Mouse (Mus musculus) heart, postnatal 4 days (tissue): Measurements from ENCODE around the gene Itm2b. TPM values are rescaled to one million over a fixed set of nuclear protein-coding genes. Genes with fewer than 3 reads are reported as not detected.

Experiments
- DNase-seq: peaks from one replicate; pipeline ENCODE4 v3.0.0; 2021
- total RNA-seq, 2 experiments: library from RNA; stranded (reverse); gene quantifications; 2 replicates each; pipeline ENCODE4 v1.2.3; 2021

Itm2b gene
- total RNA-seq, 2 experiments from 2014 or later: 441 to 466 TPM

DNA sequence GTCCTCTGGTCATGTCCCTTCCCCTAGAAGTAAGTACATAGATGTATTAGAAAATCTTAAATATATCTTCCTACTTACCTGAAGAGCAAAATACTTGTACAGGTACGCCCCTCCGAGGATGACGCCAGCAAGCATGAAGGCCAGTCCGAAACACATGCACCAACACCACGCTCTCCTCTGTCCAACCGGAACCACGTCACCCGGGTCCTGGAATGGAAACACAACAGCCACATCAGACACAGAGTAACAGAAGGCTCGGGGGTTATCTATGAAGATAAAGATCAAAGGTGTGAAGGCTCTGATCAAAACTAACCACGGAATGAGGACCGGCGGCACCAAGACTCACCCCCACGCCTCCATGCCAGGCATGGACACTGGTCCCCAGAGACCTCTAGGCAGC is 16.9 kb downstream of the Itm2b start:
- DNase-seq: no peak

DNA sequence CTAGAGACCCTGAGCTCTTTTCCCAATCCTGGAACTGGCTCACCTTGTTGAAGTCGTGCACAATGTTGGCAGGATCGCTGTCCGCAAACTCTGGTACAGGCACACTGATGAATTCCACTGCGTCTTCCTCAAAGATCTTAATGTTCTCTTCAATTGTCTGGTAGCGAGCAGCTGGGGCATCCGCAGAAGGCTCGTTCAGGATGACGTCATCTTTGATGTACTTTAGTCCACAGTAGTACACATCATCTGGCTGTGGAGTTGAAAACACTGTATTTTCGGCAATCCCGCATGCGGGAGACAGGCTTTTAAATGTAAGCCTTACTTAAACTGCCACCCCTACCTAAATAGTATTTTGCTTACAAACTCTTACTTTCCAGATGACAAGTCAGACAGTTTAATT is 18.8 kb downstream of the Itm2b start:
- no peak for DNase-seq

DNA sequence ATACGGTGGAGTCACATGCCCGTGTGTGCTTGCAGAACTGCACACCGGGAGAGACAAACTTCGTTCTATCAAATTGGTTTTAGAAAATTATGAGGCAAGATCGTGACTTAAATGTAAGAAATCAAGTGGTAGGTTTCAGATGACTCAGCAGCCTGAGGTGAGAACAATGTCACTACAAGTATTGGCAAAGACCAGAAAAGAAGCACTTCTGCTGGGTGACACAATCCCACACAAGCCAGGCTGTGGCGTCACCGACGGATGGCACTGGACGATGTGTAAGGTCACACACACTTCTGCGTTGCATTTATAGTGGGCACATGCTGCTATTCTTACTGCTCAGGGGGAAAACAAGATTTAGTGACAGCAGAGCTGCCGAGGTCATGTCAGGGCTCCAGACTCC is 21.3 kb downstream of the Itm2b start:
- DNase-seq: no peak

DNA sequence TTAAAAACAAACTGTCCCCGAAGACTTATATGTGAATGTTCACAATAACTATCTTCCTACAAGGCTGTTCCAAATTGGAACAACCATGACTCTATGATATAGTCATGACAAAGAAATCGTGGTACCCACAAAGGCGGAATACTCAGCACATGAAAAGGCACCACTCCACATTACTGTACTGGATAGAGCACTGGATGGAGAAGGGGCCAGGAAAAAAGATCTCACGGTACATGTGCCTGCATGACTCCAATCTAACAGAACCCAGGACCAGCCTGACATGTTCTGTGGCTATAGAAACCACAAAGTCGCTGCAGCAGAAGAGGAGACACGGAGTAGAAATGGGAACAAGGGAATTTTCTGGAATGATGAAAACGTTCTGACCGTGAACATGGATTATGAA is 30.4 kb downstream of the Itm2b start:
- no peak for DNase-seq

DNA sequence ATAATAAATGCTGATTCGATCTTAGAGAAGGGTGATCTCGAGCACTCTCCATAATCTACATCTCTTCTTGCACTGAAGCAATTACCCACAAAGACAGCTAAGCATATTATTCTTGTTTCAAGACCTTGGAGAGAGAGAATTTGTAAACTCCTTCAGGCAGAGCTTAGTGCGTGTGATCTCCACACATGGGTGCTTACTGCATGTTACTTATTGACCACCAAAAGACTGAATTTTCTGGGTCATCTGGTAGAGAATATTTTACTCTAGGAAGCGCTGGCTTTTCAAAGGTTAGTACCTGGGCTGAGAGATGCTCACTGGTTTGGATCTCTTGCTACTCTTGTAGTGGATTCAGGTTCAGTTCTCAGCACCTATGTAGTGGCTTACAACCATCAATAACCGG is 34.0 kb downstream of the Itm2b start:
- DNase-seq: no peak

DNA sequence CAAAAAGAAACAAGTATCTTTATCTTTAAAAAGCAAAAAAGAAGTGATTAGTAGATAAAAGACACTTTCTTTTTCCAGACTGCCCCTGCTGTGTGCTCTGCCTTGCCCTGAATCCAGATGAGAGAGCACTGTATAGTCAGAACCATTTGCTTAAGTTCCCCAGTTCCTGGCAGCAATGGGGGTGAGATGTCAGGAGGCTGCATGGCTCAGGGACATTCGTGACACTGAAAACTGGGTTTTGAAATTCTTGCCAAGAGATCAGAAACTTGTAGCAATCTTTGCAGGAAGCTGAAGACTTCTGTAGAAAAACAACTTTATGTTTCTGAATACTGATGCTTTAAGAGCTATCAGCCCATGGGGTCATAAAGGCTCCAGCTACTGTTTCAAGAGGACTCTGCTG is 35.1 kb downstream of the Itm2b start:
- DNase-seq: no peak

DNA sequence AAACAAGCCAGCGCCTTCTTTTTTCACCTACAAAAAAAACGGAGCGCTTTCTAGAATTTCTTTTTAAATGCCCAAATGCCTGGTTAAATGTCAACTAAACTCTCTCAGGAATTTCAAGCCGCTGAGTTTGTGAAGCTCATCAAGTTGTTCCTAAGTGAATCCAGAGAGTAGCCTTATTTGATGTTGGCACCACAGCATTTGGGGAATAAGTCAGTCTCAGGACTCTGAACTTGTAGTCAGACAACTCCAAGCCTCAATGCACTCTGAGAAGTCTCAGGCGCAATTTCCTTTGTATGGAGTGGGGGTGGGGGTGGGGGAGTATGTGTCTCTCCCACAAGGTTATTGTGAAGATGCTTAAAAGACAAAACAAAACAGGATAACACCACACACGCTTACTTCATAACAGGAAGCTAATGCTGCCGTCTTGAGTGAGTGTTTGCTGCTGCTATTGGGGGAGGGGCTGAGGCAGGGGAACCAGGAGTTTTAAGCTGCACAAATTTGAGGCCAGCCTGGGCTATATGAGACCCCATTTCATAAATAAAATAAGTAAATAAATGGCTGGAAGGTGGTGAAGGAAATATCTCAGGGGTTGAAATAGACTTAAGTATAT is 35.9 kb downstream of the Itm2b start:
- DNase-seq: no peak

DNA sequence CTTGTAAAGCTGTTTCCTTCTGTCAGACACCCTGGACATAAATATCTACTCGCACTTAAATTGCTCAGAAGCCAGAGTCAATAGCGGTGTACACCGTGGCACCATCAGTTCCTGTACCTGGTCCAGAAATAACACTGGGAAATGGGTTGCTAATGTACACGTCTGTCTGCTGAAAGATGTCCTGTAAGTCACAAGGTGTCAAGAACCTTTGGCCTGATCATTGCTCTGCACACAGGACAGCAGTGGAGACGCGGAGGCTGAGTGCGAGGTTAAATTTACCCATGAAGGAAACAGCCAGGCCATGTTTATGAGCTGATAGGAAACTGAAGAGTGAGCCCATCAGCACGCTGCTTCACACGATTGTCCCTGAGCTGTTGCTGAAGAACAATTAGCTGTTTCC is 37.8 kb downstream of the Itm2b start:
- DNase-seq: peak; percentile 20

DNA sequence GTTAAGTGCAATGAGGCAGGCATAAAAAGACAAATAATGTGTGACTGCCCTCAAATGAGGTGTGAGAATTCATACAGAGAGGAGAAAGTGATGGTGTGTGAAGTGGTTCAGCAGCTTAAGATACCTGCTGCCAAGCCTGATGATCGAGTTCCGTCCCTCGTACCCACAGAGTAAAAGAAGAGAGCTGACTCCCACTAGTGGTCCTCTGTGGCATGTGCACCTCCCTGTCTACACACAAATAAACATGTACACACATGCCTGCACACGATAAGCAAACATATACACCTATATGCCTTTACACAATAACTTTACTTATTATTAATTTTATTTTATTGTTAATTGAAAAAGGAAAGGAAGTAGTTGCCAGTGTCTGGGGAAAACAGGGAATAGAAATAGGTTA is 39.5 kb downstream of the Itm2b start:
- DNase-seq: no peak

DNA sequence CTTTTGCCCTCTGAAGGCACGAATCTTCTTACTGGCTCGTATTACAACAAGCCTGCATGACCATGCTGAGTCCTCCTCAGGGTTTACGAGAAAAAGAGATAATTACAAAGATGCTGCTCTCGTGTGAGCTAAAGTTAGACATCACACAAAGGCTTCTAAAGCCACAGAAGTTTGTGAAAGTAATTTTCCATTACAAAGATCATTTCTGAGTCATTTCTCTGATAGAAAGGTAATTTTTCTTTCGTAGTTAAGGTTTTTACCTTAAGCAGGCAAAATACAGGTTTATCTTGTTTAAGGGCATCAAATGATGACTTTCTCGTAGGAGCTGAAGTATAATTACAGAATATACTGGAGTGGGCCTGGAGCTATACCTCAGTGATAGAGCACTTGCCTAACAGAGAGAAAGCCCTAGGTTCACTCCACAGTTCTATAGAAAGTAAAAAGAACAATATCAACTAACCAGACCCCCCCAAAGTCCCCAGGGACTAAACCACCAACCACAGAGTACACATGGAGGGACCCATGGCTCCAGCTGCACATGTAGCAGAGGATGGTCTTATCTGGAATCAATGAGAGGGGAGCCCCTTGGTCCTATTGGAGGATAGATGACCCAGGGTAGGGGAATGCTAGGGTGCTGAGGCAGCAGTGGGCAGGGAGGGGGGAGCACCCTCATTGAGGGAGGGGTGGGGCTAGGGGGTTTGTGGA is 44.9 kb downstream of the Itm2b start:
- DNase-seq: no peak

DNA sequence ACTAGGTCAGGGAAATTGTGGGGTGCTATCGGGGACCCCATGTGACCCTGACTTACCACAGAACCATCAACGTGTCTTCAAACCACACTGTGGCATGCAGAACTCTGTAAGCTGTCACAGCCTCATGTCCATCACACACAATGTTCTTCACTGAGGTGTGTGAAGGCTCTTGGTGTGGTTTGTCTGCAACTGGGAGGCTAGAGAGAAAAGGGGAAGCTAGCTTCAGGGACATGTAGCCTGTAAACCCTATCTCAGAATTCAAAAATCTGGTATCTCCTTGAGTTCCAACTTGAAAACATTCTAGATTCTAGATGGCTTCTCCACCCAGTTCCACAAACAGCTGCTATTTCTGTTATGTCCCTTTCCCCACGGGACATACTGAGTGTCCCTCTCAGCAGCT is 45.5 kb downstream of the Itm2b start:
- no peak for DNase-seq

DNA sequence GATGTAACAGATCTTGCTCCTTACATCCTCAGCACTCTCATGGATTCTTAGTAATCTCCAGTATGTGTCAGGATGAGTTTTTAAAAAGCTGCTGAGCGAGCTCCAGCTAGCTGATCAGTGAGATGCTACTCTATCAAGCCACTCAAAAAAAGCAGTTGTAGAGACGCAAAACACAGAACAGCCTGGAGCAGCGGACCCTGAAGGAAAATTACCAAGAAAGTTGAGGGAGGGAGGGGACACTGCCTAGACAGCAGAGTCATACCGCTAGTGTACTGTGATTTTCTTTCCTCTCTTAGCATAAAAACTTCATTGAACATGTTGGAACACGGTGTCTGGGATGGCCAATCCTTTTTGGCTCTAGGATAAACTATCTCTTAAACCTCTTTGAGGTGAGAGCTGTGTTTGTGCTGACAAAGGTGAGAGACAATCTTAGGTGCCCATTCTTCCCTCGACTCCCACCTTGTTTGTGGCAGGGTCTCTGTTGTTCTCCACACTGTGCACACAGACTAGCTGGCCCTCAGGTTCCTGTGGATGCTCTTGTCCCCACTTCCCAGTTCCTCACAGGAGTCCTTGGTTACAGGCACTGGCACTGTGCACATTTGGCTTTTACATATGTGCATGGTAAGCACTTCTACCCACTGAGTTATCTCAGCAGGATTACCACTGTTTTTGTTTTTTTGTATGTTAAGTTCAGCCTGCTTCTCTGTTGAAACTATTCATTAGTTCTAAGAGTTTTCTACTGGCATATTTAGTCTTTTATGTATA is 48.6 kb downstream of the Itm2b start:
- no peak for DNase-seq

DNA sequence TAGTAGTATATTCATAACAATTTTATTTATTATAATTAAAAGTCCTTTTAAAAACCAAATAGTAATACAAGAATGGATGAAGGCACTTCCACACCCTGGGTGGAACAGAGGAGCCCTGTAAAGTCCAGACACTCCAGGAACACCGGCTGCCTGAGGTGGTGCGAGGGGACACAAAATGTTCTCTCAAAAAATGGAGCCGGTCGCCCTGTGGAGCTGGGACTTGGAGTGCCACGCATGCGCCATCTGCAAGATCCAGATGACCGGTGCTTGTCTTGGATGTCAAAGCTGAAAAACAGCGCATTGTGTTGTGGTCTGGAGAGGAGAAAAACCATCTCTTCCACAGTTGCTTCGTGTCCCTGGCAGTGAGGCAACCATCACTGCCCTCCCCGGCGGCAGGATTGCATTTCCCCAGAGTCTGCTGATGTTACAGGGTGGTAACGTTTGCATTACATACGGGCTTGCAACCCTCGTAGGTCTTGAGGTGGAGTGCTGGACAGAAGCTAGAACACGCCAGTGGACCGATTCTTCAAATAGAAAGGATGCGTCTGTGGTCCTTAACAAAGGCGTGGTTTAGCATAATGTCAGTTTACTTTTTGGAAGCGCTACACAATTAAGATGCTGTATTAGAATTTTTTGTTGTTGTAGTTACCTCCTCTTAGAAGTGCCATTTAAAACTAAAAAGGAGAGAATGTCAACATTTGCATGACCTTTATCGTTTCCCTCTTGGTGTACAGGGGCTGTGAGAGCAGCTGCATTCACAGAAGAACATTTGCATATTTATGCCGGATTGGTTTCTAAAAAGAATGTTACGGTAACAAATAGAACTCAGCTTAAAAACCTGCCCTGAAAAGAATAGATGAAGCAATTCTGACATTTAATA is 49.9 kb downstream of the Itm2b start:
- DNase-seq: no peak

DNA sequence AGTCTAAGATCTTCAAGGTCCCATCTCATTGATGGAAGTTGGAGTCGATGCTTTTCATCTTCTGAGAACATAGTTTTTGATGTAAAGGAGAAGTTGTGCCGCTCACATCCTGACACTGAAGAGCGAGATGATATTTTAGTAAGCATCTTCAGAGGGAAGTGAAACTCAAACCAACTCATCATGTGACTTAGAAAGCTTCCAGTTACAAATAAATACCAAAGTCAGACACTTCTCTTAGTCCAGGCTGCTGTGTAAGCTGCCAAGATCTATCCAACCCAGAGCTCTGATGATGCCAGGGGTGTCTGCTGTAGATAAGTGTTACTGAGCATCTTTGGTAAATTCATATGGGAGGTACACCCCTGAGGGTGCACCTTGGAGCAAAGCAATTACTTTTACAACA is 51.2 kb downstream of the Itm2b start:
- no peak for DNase-seq

DNA sequence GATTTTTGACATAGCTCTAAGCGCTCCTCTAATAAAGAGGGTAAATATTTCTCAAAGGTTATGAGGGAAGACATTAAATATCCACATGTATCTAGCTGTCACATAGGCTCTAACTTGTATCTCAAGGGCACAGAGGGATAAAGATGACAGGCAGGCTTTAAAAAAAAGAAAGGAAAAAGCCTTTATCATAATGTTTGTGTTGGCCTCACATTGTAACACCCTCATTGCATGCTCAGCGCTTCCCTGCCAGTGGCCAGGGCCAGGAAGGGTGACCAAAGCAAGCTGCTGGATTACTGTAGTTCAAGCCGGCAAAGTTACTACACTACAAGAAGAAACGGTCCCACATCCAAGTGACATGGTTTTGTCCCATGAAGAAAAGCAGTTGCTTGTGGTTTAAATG is 53.7 kb downstream of the Itm2b start:
- DNase-seq: peak; percentile 17

DNA sequence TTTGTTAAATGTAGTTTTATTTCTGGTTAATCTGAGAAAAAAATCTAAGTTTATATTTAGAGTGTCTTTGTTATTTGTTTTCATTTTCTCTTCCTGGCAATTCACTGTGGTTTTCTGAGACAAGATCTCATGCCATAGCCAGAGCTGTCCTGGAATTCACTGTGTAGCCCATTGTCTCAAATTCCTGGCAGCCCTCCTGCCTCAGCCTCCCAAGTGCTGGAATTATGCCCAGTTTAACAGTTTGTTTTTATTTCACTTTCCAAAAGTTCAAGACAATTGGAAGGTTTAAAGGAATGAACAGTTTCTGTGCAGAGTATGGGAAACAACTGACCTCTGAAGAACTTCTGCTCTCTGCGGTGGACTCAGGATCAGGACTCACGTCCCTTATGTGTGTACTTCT is 55.2 kb downstream of the Itm2b start:
- no peak for DNase-seq

DNA sequence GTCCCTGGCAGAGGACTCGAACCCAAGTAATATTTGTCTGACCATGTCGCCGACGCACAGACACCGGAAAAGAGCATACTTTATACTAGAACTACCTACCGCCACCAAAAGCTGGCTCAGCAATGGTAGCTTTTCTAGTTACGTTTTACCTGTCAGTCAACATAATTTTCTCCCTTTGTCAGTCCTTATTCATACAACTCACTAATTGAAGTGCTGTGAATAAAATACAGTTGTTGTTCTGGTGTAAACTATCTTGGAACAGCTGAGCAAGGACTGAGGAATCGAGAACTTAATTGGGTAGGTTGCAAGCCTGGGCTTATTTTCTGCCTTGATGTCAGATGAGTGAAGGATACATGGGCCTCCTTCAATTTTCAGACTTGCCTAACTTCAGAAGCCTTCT is 58.6 kb downstream of the Itm2b start:
- no peak for DNase-seq

DNA sequence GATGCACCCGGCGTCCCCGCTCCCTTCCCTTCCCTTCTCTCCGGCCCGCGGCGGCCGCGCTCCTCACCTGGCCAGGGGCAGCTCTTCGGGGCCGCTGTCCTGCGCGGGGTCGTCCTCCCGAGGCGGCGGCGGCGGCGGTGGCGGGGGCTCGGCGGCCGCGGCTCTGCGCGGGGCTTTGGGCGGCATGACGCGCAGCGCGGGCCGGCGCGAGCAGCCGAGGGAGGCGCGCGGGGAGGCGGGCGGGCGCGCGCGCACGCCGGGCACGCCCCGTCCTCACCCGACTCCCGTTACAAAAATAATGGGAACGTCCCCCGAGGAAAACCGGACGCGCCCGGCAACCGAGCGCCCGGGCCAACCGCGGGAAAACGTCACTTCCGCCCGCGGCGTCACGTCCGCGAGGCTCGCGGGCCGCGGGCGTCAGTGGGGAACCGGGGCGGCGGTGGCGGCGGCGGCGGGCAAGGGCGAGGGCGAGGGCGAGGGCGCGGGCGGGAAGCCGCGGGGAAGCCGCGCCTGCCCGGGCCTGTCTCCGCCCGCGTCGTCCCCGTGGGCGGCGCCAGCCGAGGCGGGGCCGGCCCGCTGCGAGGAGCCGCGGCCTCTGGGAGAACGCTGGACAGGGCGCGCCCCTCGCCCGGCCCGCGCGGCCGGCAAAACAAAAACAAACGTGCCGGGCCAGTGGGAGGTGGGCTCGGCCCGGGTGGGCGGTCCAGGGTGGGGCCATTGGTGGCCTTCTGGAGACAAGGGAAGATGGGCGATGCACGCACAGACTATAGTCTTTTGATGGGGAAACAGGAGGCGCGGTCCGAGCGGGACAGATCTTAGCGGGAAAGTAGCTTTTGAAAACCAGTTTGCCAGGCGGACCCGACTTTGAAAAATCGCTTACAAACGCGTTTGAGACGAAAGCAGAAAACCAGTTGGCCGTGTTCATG is 59.4 kb downstream of the Itm2b start, which contains the start of gene Rb1:
Gene Rb1, minus strand, starts transcription at position 367 of the 926 bp plus-strand sequence.
- peak; percentile 86 for DNase-seq

DNA sequence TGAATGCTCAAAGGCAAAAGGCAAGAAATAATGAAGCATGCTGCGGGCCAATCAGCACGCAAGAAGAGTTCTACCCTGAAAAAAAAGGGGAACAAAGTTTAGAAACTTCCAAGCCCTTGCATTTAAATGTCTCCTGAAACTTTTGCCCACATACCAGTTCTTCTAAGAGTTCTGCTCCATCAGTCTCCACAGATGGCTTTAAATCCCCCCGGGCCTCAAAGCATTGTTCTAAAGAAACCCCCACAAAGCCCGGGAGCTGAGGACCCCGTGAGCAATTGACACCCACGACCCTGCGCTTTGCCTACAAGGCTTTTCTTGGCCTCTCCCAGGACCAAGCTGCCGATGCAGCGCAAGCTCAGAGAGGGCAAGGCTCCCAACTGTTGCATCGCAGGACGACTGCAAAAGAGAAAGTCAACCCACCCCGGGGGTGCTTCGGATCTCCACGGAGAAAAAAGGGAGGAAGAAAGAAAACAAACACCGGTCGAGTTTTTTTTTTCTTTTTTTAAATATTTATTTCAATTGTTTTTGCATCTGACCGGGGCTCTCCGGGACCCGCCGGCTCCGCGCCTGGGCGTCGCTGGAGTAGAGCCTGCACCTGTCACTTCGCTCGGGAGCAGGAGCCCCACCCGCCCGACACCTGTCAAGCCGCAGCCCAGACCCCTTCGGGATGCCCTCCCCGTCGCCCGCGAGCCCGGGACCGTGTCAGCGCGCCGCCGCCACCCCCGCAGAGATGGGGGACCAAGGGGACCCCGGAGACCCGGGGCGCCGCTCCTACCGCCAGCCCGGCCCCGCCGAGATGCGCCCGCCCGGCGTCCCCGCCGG is 60.2 kb downstream of the Itm2b start:
- DNase-seq: peak; percentile 39

DNA sequence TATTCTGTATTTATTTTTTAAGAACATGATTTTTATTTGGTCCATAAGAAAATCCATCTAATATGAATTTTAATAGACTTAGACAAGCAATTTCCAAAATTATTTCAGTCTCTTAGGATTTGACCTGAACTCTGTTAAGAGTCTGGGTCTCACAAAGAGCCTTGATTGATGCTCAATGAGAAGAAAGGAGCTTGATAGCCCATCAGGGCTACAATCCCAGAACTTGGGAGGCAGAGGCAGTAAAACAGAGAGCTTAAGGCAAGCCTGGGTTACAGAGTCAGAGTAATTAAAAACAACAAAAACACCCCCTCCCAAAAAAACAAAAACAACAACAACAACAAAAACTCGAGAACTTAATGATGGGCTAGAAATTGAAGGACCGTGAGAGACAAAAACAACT is 61.1 kb downstream of the Itm2b start:
- no peak for DNase-seq

DNA sequence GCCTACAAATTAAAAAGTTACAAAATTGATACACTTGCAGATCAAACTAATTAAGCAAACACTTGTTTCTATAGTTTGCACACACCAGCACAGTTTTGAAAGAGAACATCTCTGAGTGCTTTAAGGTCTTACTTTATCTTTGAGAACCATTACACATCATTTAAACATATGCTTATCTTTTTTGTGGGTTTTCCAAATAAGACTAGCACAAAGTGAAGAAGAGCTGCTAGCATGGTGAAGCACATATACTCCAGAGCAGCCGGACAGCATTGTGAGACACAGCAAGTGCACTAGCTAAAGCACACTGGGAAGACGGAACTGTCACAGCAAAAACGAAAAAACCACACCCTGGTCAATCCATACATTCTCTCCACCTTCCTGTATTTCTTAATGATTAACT is 62.9 kb downstream of the Itm2b start:
- DNase-seq: no peak
